Comparison of ENCODE assay signal across 23 mouse cellular contexts in the genomic region with DNA sequence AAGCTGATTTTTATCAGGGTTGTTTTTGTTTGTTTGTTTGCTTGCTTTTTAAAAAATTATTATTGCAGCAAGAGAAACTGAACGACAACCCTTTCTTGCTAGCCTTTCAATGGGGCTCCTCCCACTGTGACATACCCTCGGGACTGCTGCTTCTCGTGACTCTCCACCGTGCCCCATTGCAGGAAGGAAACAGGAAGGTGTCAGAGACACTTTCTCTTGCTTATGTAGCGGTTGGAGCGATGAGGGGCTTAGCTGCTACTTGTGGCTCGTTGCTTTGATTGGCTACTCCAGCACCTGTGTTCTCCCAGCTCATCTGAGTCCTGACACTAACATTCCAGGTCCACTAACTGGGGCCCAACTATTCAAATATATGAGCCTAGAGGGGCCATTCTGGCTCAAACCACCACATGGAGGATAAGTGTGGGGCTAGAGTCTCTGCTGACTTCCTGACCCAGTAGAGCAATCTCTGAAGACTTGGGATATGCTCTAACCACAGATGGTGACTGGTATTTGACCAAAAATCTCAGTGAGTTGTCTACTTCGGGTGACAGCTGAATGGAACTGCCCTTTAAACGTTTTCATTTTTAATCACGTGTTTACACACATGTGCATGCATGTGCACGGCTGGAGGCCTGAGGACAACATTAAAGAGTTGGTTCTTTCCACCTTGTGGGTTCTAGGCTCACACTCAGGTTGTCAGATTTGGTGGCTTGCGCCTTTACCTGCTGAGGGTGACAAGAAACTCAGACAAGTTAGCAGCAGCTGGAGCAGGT. TPM values are rescaled to one million over a fixed set of nuclear protein-coding genes. Genes with fewer than 3 reads are reported as not detected.
DNase-seq lines count a peak whose midpoint lies in the region; ATAC-seq and TF ChIP-seq lines count a peak whose summit lies in the region.
"Had no signal": no experiment of that assay in that cellular context is flagged by ENCODE, and none has a peak within 500 bp of the region (broad histone marks: within the 10 kb centered on the region; RNA-seq: fewer than 3 reads in every experiment).

No protein-coding gene starts in this region.

- no peak for TF ChIP-seq RAD21 in CH12.LX (IDR thresholded peaks at IDR 0.05; ENCODE audit: low read depth, low read length)

- H3K36me3 ChIP-seq in CH12.LX (replicated peaks in 1 of 2; ENCODE audit: control insufficient read depth in 1 of 2, insufficient read depth in 1 of 2, low read length in 1 of 2) = no peaks in the 10 kb centered on the region
- H3K36me3 ChIP-seq in liver, embryonic 12.5 days = no peaks in the 10 kb centered on the region
- no peaks in the 10 kb centered on the region for H3K36me3 ChIP-seq in liver, postnatal 0 days (replicated peaks; ENCODE audit: insufficient read depth, low read length)
- H3K36me3 ChIP-seq: embryonic facial prominence, embryonic 15.5 days; limb, embryonic 13.5 days; liver, embryonic 15.5 days had no signal

- dilution Hi-C loops in CH12.LX (cut with MboI; ENCODE audit: extremely low pct_ligation_motif_present, extremely low pct_unique_long_range_greater_than_20kb, low sequenced_read_pairs) = no loop called here

- peak overlapping the region; percentile 17; the same call in 1 of the 2 replicates for H3K4me2 ChIP-seq in CH12.LX (ENCODE audit: insufficient read depth, low read depth, poor library complexity, severe bottlenecking)
- H3K4me2 ChIP-seq in liver, embryonic 12.5 days = no peak overlapping the region
- no peak overlapping the region for H3K4me2 ChIP-seq in liver, postnatal 0 days (ENCODE audit: low read depth, low read length)
- H3K4me2 ChIP-seq: embryonic facial prominence, embryonic 15.5 days; limb, embryonic 13.5 days; liver, embryonic 15.5 days had no signal

- in situ Hi-C loops in CH12.LX (cut with MboI; ENCODE audit: low pct_ligation_motif_present, low pct_unique_long_range_greater_than_20kb, low sequenced_read_pairs) = no loop called here

- peak; percentile 31; the same call in 1 of the 2 replicates for TF ChIP-seq EP300 in CH12.LX (IDR thresholded peaks at IDR 0.05; ENCODE audit: low read length)
- no peak for TF ChIP-seq EP300 in liver, postnatal 0 days (IDR thresholded peaks at IDR 0.05; ENCODE audit: low read depth)

- TF ChIP-seq CTCF in CH12.LX (conservative IDR thresholded peaks at IDR 0.05 in 1 of 2, IDR thresholded peaks at IDR 0.05 in 1 of 2; ENCODE audit: low read depth in 2 of 2, low read length in 2 of 2) = no peak
- TF ChIP-seq CTCF in liver, postnatal 0 days (IDR thresholded peaks at IDR 0.05; ENCODE audit: low read depth) = no peak

- DNase-seq in B cell, adult 2 months = peak; percentile 84 to 90
- DNase-seq in CH12.LX (ENCODE audit: extremely low read depth) = peak; percentile 88
- DNase-seq in thymus, postnatal 14 days = peak; percentile 61
- no peak for DNase-seq in liver, postnatal 0 days
- DNase-seq: adrenal gland, adult 8-10 months; cerebellum, adult 11-12 months; cerebellum, postnatal 14 days; gastrocnemius, postnatal 36 days; kidney, adult 9 months; kidney, postnatal 4 days; layer of hippocampus, postnatal 36 days; lung, postnatal 14 days; midbrain, embryonic 14.5 days; retina, postnatal 1 day had no signal

- WGBS in liver, embryonic 12.5 days (ENCODE audit: insufficient replicate concordance) = 26% methylated on average over 12 of the region's 12 CpGs
- 37% methylated on average over 12 of the region's 12 CpGs for WGBS in liver, postnatal 0 days (ENCODE audit: insufficient replicate concordance)

- TF ChIP-seq POLR2A in CH12.LX (IDR thresholded peaks at IDR 0.05; ENCODE audit: low read depth, low read length) = peak; percentile 59

- peak; percentile 82 for ATAC-seq in neutrophil, adult 5-6 weeks (ENCODE audit: extremely low read depth, insufficient number of reproducible peaks, low FRiP score, poor library complexity, severe bottlenecking)
- ATAC-seq in cerebellum, adult (ENCODE audit: insufficient number of reproducible peaks, low FRiP score, low TSS enrichment) = no peak
- no peak for ATAC-seq in liver, embryonic 12.5 days
- no peak for ATAC-seq in liver, postnatal 0 days
- ATAC-seq: forebrain, embryonic 16.5 days had no signal

- peak overlapping the region; percentile 3; the same call in 1 of the 2 replicates for H3K9ac ChIP-seq in CH12.LX (ENCODE audit: insufficient read depth, low read depth)
- H3K9ac ChIP-seq in liver, embryonic 12.5 days = no peak overlapping the region
- no peak overlapping the region for H3K9ac ChIP-seq in liver, postnatal 0 days (replicated peaks)
- H3K9ac ChIP-seq: embryonic facial prominence, embryonic 15.5 days; limb, embryonic 13.5 days; liver, embryonic 15.5 days had no signal

- H3K27me3 ChIP-seq in CH12.LX (replicated peaks) = no peaks in the 10 kb centered on the region
- H3K27me3 ChIP-seq in liver, embryonic 12.5 days (replicated peaks) = peaks cover 35% of the 10 kb centered on the region
- H3K27me3 ChIP-seq in liver, postnatal 0 days (ENCODE audit: insufficient read depth, low read length) = 0 out of 2 replicates have a peak, but pooled peaks cover 2% of the 10 kb centered on the region
- H3K27me3 ChIP-seq: embryonic facial prominence, embryonic 15.5 days; limb, embryonic 13.5 days had no signal

- H3K9me3 ChIP-seq in CH12.LX (replicated peaks; ENCODE audit: low read length) = peaks cover 3% of the 10 kb centered on the region
- no peaks in the 10 kb centered on the region for H3K9me3 ChIP-seq in liver, embryonic 12.5 days (replicated peaks)
- H3K9me3 ChIP-seq in liver, postnatal 0 days (ENCODE audit: low read length) = no peaks in the 10 kb centered on the region
- H3K9me3 ChIP-seq: embryonic facial prominence, embryonic 15.5 days; limb, embryonic 13.5 days; liver, embryonic 15.5 days had no signal

- peaks cover 37 to 71% of the 10 kb centered on the region in 2 experiments for H3K4me1 ChIP-seq in CH12.LX (ENCODE audit: control insufficient read depth in 1 of 2, insufficient read depth in 2 of 2)
- no peaks in the 10 kb centered on the region for H3K4me1 ChIP-seq in liver, embryonic 12.5 days
- peaks cover 9% of the 10 kb centered on the region; the same call in 1 of the 2 replicates for H3K4me1 ChIP-seq in liver, postnatal 0 days (ENCODE audit: insufficient read depth)
- H3K4me1 ChIP-seq: embryonic facial prominence, embryonic 15.5 days; liver, embryonic 15.5 days had no signal

- no peak overlapping the region for H3K4me3 ChIP-seq in CH12.LX (replicated peaks in 1 of 3; ENCODE audit: low read depth in 2 of 3, low read length in 2 of 3, poor library complexity in 1 of 3)
- H3K4me3 ChIP-seq in liver, embryonic 12.5 days = no peak overlapping the region
- no peak overlapping the region for H3K4me3 ChIP-seq in liver, postnatal 0 days (ENCODE audit: low read depth, low read length)
- H3K4me3 ChIP-seq: embryonic facial prominence, embryonic 15.5 days; limb, embryonic 13.5 days; liver, embryonic 15.5 days; megakaryocyte, embryonic 14.5 days; myocyte had no signal

- peak overlapping the region; percentile 92 for H3K27ac ChIP-seq in CH12.LX (ENCODE audit: insufficient read depth, low read depth)
- no peak overlapping the region for H3K27ac ChIP-seq in liver, embryonic 12.5 days
- no peak overlapping the region for H3K27ac ChIP-seq in liver, postnatal 0 days (ENCODE audit: low read depth)
- H3K27ac ChIP-seq: embryonic facial prominence, embryonic 15.5 days; limb, embryonic 13.5 days; liver, embryonic 15.5 days had no signal

- H3K79me2 ChIP-seq in CH12.LX (replicated peaks; ENCODE audit: control insufficient read depth, extremely low read depth, insufficient read depth, poor library complexity, severe bottlenecking) = no peaks in the 10 kb centered on the region

TF ChIP-seq in CH12.LX, 34 proteins besides CTCF, POLR2A, EP300 and RAD21 (continues in another document):
- no peak for TF ChIP-seq NRF1 (IDR thresholded peaks at IDR 0.05; ENCODE audit: low read depth, low read length)
- peak; percentile 71; the same call in 1 of the 2 replicates for TF ChIP-seq TCF12 (IDR thresholded peaks at IDR 0.05; ENCODE audit: low read depth, low read length)
- peak; percentile 57 for TF ChIP-seq MYC (IDR thresholded peaks at IDR 0.05; ENCODE audit: low read depth, low read length)
- TF ChIP-seq ZNF384 (IDR thresholded peaks at IDR 0.05; ENCODE audit: low read depth, low read length) = no peak
- peak; percentile 61 for TF ChIP-seq IRF4 (IDR thresholded peaks at IDR 0.05; ENCODE audit: low read depth, low read length)
- peak; percentile 31; the same call in 1 of the 2 replicates for TF ChIP-seq USF1 (IDR thresholded peaks at IDR 0.05; ENCODE audit: low read depth, low read length)
- peak; percentile 66 for TF ChIP-seq ETS1 (conservative IDR thresholded peaks at IDR 0.05; ENCODE audit: low read depth, low read length)
- TF ChIP-seq MAX (IDR thresholded peaks at IDR 0.05; ENCODE audit: low read length) = peak; percentile 89
- TF ChIP-seq BHLHE40 (IDR thresholded peaks at IDR 0.05; ENCODE audit: low read depth, low read length) = peak; percentile 95
- no peak; the same call in 1 of the 2 replicates for TF ChIP-seq UBTF (IDR thresholded peaks at IDR 0.05; ENCODE audit: low read depth, low read length)
- no peak for TF ChIP-seq PAX5 (IDR thresholded peaks at IDR 0.05; ENCODE audit: low read length)
- peak; percentile 43 for TF ChIP-seq HCFC1 (IDR thresholded peaks at IDR 0.05; ENCODE audit: low read depth, low read length)
- peak; percentile 79 for TF ChIP-seq SIN3A (IDR thresholded peaks at IDR 0.05; ENCODE audit: low read length)

RNA-seq across cellular contexts. Expression of gene Grap, which starts 14.1 kb away (rescaled TPM):
- total RNA-seq in CH12.LX (2012; rRNA removed) (379 and 412 TPM in 2 replicates), CH12.LX (2014; rRNA removed) (264 and 274 TPM in 2 replicates)
- 280 and 294 TPM in 2 replicates for polyA plus RNA-seq in CH12.LX (2012; ENCODE audit: insufficient read length, low read depth)
- 85.2 and 100 TPM in 2 replicates for total RNA-seq in neutrophil, adult 5-6 weeks (2017)
- polyA plus RNA-seq in liver, embryonic 12.5 days (2016; fragmentation: Nextera tagmentation; extraction: Ambion mirVana) = 6.4 and 8.8 TPM in 2 replicates
- polyA plus RNA-seq in liver, postnatal 0 days (2015; fragmentation: Nextera tagmentation; extraction: Ambion mirVana) = 6.3 and 6.7 TPM in 2 replicates

RNA-seq across cellular contexts. Expression of gene Fam83g, which starts 44.9 kb away (rescaled TPM):
- 50.4 and 63.7 TPM in 2 replicates for total RNA-seq in CH12.LX (2012; rRNA removed)
- total RNA-seq in CH12.LX (2014; rRNA removed) = 17.2 and 19.2 TPM in 2 replicates
- 17.8 and 19.1 TPM in 2 replicates for polyA plus RNA-seq in CH12.LX (2012; ENCODE audit: insufficient read length, low read depth)
- total RNA-seq in neutrophil, adult 5-6 weeks (2017) = 1.1 and 1.7 TPM in 2 replicates
- 8.2 and 8.5 TPM in 2 replicates for polyA plus RNA-seq in liver, embryonic 12.5 days (2016; fragmentation: Nextera tagmentation; extraction: Ambion mirVana)
- polyA plus RNA-seq in liver, postnatal 0 days (2015; fragmentation: Nextera tagmentation; extraction: Ambion mirVana) = 2.2 and 2.4 TPM in 2 replicates
- total RNA-seq: layer of hippocampus, postnatal 36 days had no signal
- polyA plus RNA-seq: myocyte had no signal

RNA-seq across cellular contexts. Expression of gene Epn2, which starts 59.5 kb away (rescaled TPM):
- 9.6 and 13.8 TPM in 2 replicates for total RNA-seq in CH12.LX (2012; rRNA removed)
- 8.8 and 10.1 TPM in 2 replicates for total RNA-seq in CH12.LX (2014; rRNA removed)
- 7.2 and 8.9 TPM in 2 replicates for polyA plus RNA-seq in CH12.LX (2012; ENCODE audit: insufficient read length, low read depth)
- total RNA-seq in neutrophil, adult 5-6 weeks (2017) = 0.61 and 0.70 TPM in 2 replicates
- 5.2 and 6.2 TPM in 2 replicates for polyA plus RNA-seq in liver, embryonic 12.5 days (2016; fragmentation: Nextera tagmentation; extraction: Ambion mirVana)
- 3.1 and 3.7 TPM in 2 replicates for polyA plus RNA-seq in liver, postnatal 0 days (2015; fragmentation: Nextera tagmentation; extraction: Ambion mirVana)

Comparison
In these comparisons a context has a peak if more than half of its experiments do, and no peak if none do; other contexts are left out.
1. RNA of gene Grap, which starts 14.1 kb away (polyA plus RNA-seq): 280 to 294 TPM in CH12.LX; 6.4 to 8.8 TPM in liver, embryonic 12.5 days and 6.3 to 6.7 TPM in liver, postnatal 0 days; every median in the first group is over 10 times any median in the second.